Mouse (Mus musculus) hematopoietic stem cell, adult 5-6 weeks (primary cell): ENCODE measurements at regions not wholly inside any gene's neighbourhood (a gene's known extent, or its start where the extent isn't known, plus 50 kb on each side); places are given as distances from the start of the nearest gene placed in this dataset.
A peak's percentile ranks its signal among the peaks of the same experiment; 100 is the strongest.

Experiments used
- ATAC-seq, 2 experiments: fragments of 125-278 bp in 1 of 2; replicated peaks in 1 of 2; 2 replicates each; pipeline ENCODE4 v1.8.0; 2016 to 2017; ENCODE audit warnings: inconsistent platforms in 2 of 2, mild to moderate bottlenecking in 2 of 2, moderate number of reproducible peaks in 2 of 2, low read depth in 1 of 2, moderate TSS enrichment in 1 of 2; ENCODE audit not compliant: low FRiP score in 2 of 2, poor library complexity in 2 of 2, severe bottlenecking in 2 of 2, insufficient read depth in 1 of 2, low TSS enrichment in 1 of 2

DNA sequence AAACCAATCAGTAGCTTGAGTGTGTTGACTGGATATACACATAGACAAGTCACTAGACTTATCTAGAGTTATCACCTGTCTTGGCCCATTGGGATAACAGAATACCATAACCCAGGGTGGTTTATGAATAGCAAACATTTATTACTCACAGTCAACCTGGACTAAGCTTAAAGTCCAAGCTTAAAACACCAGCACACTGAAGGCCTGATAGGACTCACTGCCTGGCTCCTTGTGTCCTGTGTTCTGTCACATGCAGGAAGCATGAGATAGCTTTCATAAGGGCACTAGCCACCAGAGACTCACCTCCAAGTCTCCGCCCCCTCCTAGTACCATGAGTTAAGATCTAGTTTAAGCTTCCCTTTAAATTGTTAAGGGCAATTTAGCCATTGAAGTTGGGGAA is 2247.1 kb upstream of the Gm7489 start:
- ATAC-seq, result no peak

DNA sequence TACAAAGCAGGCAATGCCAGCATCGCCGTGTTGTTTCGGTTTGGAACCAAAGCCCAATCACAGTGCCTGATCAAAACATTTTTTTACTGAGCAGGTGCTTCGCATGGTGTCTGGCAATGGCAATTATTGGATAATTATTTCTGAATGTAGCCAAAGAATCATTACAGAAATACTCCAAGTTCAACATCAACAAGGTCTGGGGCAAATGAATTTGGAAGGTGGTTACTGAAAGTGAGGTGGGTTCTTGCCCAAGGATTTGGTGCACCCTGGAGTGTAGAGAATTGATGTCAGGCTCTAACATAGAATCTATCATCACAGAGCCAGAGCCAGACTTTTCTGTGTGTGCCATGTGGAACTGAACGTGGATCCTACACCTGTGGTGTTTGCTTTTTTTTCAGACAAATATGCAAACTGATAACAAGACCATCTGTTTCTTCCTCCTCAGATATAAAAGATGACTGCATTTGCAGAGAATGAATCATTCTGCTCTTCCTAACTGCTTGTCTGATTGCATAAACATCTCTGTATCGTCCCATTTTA is 2240.9 kb upstream of the Gm7489 start:
- no peak for ATAC-seq

GRCm38 (mm10) chr15:51646304-51646703 is 2238.4 kb upstream of the Gm7489 start:
- ATAC-seq, result no peak

DNA sequence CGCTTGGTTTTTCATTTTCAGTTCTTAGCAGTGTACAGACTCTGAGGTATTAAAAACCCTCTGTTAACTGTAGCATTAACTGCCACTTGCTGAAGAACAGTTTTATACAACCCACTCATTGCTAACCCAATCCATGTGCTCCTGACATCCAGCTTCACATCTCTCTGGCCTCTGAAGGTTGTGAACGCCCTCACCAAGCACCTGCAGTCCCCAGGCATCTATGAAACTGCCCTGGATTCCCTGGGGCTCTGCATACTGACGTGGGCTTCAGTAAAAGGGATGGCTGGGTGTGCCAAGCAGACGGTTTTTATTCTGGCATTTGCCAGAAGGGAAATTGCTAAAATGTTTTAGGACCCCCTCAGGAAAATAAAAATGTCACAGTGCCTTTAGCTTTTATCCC is 2232.2 kb upstream of the Gm7489 start:
- ATAC-seq, result no peak

- no peak for ATAC-seq
Observed at GRCm38 (mm10) chr15:51657621-51658020, 2227.1 kb upstream of the Gm7489 start.

GRCm38 (mm10) chr15:51668340-51668739 is 2216.4 kb upstream of the Gm7489 start:
- ATAC-seq, result no peak

DNA sequence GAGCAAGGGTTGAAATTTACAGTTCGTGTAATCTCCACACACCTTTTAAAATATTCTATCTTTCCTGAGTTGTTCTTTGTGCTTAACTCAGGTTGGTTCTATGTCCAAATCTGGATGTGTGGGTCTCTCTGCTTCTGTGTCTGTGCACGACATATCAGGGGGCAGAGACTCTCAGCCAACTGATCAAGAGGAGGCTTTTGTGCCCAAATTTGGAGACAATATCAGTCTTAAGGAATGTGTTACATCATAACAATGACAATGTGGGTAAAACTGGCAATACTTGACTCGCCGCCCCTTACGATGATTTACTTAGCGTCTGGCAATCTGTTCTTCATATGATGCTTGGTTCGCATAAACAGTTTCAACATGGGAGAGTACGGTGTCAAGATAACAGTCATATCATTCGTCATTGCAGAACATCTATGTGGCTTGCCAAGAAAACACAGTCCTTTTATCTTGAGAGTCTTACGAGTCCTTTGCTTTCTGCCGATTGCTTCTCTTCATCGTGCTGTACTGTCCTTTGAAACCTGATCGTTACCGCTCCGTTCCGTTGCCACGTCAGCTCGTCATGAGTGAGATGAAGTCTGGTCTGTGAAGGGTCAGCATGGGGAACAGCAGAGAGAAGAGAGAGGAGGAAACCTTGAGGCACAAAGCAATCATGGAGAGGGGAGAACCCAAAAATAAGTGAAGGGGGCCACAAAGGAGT is 2212.9 kb upstream of the Gm7489 start:
- no peak for ATAC-seq

GRCm38 (mm10) chr15:51673483-51673882 is 2211.2 kb upstream of the Gm7489 start:
- ATAC-seq, result peak; percentile 58 to 67

DNA sequence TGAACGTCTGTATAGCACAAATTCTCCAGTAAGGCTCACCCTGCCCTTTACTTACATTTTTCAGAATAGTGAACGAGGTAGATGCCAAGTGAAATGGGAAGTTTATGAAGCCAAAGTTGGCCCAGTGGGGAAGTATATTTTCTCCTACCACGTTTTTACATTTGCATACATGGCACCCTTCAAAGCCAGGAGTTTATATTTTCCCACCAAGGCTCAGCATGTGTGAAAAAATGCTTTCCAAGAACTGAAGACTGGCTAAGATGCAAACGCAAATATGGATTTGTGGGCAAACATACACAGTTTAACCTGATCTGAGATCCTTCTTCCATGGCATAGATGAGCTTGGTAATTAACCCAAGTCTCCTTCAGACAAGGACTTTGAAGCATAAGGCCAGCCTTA is 2209.4 kb upstream of the Gm7489 start:
- ATAC-seq, result no peak

GRCm38 (mm10) chr15:51676694-51677093 is 2208.0 kb upstream of the Gm7489 start:
- ATAC-seq, result no peak

GRCm38 (mm10) chr15:51677266-51677665 is 2207.4 kb upstream of the Gm7489 start:
- ATAC-seq, result no peak

DNA sequence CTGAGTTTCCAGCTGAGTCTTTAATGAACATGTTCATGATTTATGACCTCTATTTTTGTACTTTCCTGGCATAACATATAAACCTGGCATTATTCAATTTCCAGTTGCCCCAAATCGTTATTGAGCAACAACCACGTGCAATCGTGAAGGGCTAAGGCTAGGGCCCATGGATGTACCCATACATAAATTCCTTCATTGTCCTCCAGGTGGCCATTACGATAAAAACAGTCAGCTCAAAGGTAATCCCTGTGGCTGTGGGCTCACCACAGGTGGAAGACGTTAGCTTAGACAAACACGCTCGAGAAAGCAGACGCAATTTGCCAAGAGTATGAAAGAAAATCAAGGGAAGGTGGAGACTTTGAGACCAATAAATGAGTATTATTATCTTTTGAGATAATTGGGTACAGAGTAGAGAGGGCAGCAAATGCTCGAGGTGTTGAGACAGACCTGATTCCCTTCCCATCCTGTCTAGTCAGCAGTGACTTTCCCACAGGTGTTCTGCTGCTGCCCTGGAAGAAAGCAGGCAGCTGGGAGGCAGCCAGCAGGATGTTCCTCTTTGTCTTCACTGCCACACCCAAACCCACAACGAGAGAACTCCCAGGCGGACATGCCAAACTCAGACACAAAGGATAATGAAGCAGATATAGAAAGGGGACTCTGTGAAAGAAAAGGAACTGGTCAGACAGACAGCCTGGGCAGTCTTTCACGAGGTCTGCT is 2205.4 kb upstream of the Gm7489 start:
- no peak for ATAC-seq

- ATAC-seq, result no peak
Observed at GRCm38 (mm10) chr15:51680494-51680893, 2204.2 kb upstream of the Gm7489 start.

GRCm38 (mm10) chr15:51681191-51681590 is 2203.5 kb upstream of the Gm7489 start:
- ATAC-seq, result no peak

- no peak for ATAC-seq
Observed at GRCm38 (mm10) chr15:51682331-51682730, 2202.4 kb upstream of the Gm7489 start.

- no peak for ATAC-seq
Observed at GRCm38 (mm10) chr15:51687007-51687540, 2197.6 kb upstream of the Gm7489 start.

- ATAC-seq, result peak in 1 of 2 experiments; percentile 69; a peak in 1 of 4 replicates
Observed at GRCm38 (mm10) chr15:51689498-51689897, 2195.2 kb upstream of the Gm7489 start.

DNA sequence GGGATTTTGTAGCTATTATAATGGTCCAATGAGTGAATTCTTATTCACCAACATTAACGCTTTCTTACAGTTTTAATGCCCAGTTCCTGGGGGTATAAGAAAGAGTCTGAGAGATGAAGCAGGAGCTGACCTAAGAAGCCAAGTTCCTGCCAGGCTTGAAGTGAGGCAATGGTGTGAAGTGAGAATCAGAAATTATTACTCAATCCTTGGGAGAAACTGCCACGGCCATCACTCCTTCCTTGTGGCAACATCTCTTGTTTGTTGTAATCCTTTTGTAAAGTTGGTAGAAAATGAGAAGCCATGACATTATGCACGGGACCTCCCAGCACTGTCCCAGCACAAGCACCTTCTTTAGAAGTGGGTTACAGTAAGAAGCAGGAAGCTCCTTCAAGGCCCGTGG is 2192.0 kb upstream of the Gm7489 start:
- no peak; a peak in 1 of 4 replicates for ATAC-seq
